Mouse (Mus musculus): ENCODE measurements around the gene D230025D16Rik. TPM values are rescaled to one million over a fixed set of nuclear protein-coding genes. Genes with fewer than 3 reads are reported as not detected.
A peak's percentile ranks its signal among the peaks of the same experiment; 100 is the strongest.

D230025D16Rik gene
- polyA plus RNA-seq, 1 experiment from 2014 or later: 39.9 TPM

DNA sequence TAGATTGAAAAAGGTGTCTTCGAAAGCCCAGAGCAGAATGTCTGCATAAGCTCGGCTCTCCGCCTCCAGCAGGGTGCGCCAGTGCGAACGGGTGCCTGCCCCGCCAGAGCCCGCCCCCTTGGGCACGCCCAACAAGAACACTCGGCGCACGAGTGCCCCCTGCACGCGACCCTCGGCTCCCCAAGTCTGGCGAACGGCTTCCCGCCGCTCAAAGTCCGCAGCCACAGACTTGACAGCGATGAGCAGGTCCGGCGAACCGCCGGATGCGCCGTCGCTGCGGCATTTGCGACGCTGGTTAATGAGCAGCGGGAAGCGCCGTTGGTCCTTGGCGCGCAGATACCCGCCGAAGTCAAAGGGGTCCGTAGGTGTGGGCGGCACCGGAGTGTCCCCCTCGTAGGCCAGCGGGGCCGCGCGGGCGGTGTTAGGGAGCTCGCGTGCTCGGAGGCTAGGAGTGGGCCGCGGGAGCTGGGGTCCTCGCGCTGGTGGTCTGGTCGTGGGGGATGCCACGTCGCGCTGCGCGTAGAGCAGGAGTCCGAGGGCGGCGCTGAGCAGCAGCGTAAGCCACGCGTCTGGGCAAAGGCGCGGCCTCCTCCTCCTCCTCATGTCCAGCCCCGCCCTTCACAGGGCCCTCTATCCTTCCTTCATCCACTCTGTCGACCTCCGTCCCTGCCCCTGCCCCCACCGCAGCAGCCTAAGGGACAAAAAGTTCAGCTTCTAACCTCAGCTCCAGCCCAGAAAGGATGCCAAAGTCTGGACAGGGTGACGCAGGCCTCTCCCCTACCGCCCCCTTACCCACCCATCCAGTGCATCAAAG, 29.4 kb downstream of the D230025D16Rik start:
- peak overlapping the region; percentile 48 for H3K9ac ChIP-seq (replicated peaks; ENCODE audit: low read length)
- no peaks in the 10 kb centered on the region for H3K9me3 ChIP-seq (ENCODE audit: control insufficient read depth, low read length)
- DNase-seq (peak; percentile 94), ATAC-seq (ENCODE audit: low FRiP score, low TSS enrichment) (peak; percentile 82)
- peaks cover 33% of the 10 kb centered on the region for H3K36me3 ChIP-seq (ENCODE audit: control insufficient read depth, insufficient read depth, low read length)
- H3K4me3 ChIP-seq (replicated peaks; ENCODE audit: low read depth, low read length): peak overlapping the region; percentile 49
- peak overlapping the region; percentile 99 for H3K4me2 ChIP-seq (ENCODE audit: low read length)
- H3K27me3 ChIP-seq (ENCODE audit: control insufficient read depth, insufficient read depth, low read length): peaks cover 34% of the 10 kb centered on the region
- WGBS: under 1% methylated on average over 74 of the region's 74 CpGs
- H3K4me1 ChIP-seq (ENCODE audit: control insufficient read depth, insufficient read depth, low read length): peaks cover 17% of the 10 kb centered on the region
- H3K27ac ChIP-seq (replicated peaks; ENCODE audit: low read depth, low read length): 0 out of 2 replicates have a peak overlapping the region, but pooled peaks have one; percentile 14

DNA sequence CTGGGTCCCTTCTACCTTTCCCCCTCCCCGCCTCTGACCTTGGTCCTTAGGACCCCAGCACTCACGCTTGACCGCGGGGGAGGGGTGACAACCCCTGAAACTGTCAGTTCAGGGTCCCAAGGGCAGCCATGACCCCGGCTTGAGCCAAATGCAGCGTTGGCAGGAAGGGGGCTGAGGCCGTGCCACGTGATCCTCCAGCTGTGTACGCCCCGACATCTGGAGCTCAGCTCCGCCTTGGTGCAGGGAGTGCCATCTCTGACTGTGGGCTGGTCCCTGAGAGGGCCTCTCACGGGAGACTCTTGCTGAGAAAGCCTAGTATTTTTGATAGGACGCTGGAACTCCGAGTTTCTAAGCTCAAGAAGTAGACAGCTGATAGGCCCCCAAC, 30.0 kb downstream of the D230025D16Rik start, which contains the start of gene B3gnt9:
B3gnt9 (minus strand) TSS at position 188 of the 385 bp plus-strand sequence.
- peaks cover 38% of the 10 kb centered on the region for H3K27me3 ChIP-seq (ENCODE audit: control insufficient read depth, insufficient read depth, low read length)
- ATAC-seq (ENCODE audit: low FRiP score, low TSS enrichment): 0 out of 2 replicates have a peak, but pooled peaks have one; percentile 3
- H3K27ac ChIP-seq (replicated peaks; ENCODE audit: low read depth, low read length): 0 out of 2 replicates have a peak within 1 kb of the TSS, but pooled peaks have one; percentile 14
- H3K36me3 ChIP-seq (ENCODE audit: control insufficient read depth, insufficient read depth, low read length): peaks cover 27% of the 10 kb centered on the region
- DNase-seq: no peak
- peak within 1 kb of the TSS; percentile 48 for H3K9ac ChIP-seq (replicated peaks; ENCODE audit: low read length)
- H3K9me3 ChIP-seq (ENCODE audit: control insufficient read depth, low read length): no peaks in the 10 kb centered on the region
- WGBS: 2% methylated on average over 14 of the region's 14 CpGs
- H3K4me3 ChIP-seq (replicated peaks; ENCODE audit: low read depth, low read length): peak within 1 kb of the TSS; percentile 49
- H3K4me1 ChIP-seq (ENCODE audit: control insufficient read depth, insufficient read depth, low read length): peaks cover 19% of the 10 kb centered on the region
- H3K4me2 ChIP-seq (ENCODE audit: low read length): peak within 1 kb of the TSS; percentile 99

DNA sequence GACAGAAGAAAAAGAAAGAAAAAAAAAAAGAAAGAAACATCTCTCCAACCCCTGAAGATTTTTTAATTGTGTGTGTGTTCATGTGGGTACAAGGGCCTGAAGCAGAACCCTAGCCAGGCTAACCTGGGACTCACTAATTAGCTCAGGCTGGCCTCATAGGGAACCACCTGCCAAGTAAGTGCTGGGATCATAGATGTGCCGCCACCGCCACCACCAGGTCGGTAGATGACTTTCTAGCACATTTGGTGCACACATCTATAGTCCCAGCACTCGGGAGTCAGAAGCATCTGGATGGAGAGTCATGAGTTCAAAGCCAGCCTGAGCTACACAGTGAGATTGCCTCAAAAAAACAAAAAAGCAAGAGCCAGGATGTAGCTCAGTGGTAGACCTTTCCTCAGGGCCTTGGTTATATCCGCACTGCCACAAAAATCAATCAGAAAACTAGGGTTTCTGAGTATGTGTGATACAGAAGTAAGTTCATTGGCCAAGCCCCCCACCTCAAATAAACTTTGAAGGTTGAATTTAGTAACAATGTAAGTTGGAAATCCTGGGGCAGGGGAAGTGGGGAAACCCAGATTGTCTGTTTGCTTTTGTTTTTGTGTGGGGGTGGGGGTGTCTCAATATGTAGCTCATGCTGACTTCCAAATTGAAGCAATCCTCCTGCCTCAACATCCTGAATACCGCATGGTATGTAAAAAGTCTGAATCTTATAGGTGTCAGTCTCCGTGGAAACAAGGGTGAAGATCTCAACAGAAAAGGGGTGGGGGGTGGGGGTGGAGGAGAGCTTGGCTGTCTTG, 32.6 kb downstream of the D230025D16Rik start:
- Histone ChIP-seq H3K27ac (replicated peaks; ENCODE audit: low read depth, low read length) (no peak overlapping the region), H3K4me1 (ENCODE audit: control insufficient read depth, insufficient read depth, low read length) (peaks cover 19% of the 10 kb centered on the region), H3K4me3 (replicated peaks; ENCODE audit: low read depth, low read length) (no peak overlapping the region), H3K27me3 (ENCODE audit: control insufficient read depth, insufficient read depth, low read length) (peaks cover 61% of the 10 kb centered on the region), H3K36me3 (ENCODE audit: control insufficient read depth, insufficient read depth, low read length) (0 out of 2 replicates have a peak, but pooled peaks cover 4% of the 10 kb centered on the region), H3K4me2 (ENCODE audit: low read length) (no peak overlapping the region), H3K9me3 (ENCODE audit: control insufficient read depth, low read length) (no peaks in the 10 kb centered on the region), H3K9ac (replicated peaks; ENCODE audit: low read length) (no peak overlapping the region)
- no peak for DNase-seq
- ATAC-seq (ENCODE audit: low FRiP score, low TSS enrichment): no peak
- 70% methylated on average over 7 of the region's 7 CpGs for WGBS

GRCm38 (mm10) chr8:105258911-105259720, 34.2 kb downstream of the D230025D16Rik start:
- peaks cover 77% of the 10 kb centered on the region for H3K27me3 ChIP-seq (ENCODE audit: control insufficient read depth, insufficient read depth, low read length)
- peak overlapping the region; percentile 37 for H3K4me3 ChIP-seq (replicated peaks; ENCODE audit: low read depth, low read length)
- H3K9ac ChIP-seq (replicated peaks; ENCODE audit: low read length): peak overlapping the region; percentile 37; the same call in 1 of the 2 replicates
- DNase-seq (peak; percentile 69), ATAC-seq (ENCODE audit: low FRiP score, low TSS enrichment) (peak; percentile 38; the same call in 1 of the 2 replicates)
- peaks cover 14% of the 10 kb centered on the region for H3K4me1 ChIP-seq (ENCODE audit: control insufficient read depth, insufficient read depth, low read length)
- peak overlapping the region; percentile 70 for H3K4me2 ChIP-seq (ENCODE audit: low read length)
- WGBS: 1% methylated on average over 55 of the region's 55 CpGs
- H3K36me3 ChIP-seq (ENCODE audit: control insufficient read depth, insufficient read depth, low read length): no peaks in the 10 kb centered on the region
- H3K27ac ChIP-seq (replicated peaks; ENCODE audit: low read depth, low read length): no peak overlapping the region
- H3K9me3 ChIP-seq (ENCODE audit: control insufficient read depth, low read length): no peaks in the 10 kb centered on the region

- DNase-seq (peak; percentile 92), ATAC-seq (ENCODE audit: low FRiP score, low TSS enrichment) (peak; percentile 59)
- Histone ChIP-seq H3K4me1 (ENCODE audit: control insufficient read depth, insufficient read depth, low read length) (peaks cover 10% of the 10 kb centered on the region), H3K4me2 (ENCODE audit: low read length) (peak overlapping the region; percentile 70), H3K4me3 (replicated peaks; ENCODE audit: low read depth, low read length) (peak overlapping the region; percentile 37), H3K9me3 (ENCODE audit: control insufficient read depth, low read length) (no peaks in the 10 kb centered on the region), H3K36me3 (ENCODE audit: control insufficient read depth, insufficient read depth, low read length) (no peaks in the 10 kb centered on the region), H3K27me3 (ENCODE audit: control insufficient read depth, insufficient read depth, low read length) (peaks cover 83% of the 10 kb centered on the region), H3K27ac (replicated peaks; ENCODE audit: low read depth, low read length) (no peak overlapping the region), H3K9ac (replicated peaks; ENCODE audit: low read length) (peak overlapping the region; percentile 37; the same call in 1 of the 2 replicates)
- 3% methylated on average over 30 of the region's 30 CpGs for WGBS
Observed at GRCm38 (mm10) chr8:105259721-105260320, 34.9 kb downstream of the D230025D16Rik start.

DNA sequence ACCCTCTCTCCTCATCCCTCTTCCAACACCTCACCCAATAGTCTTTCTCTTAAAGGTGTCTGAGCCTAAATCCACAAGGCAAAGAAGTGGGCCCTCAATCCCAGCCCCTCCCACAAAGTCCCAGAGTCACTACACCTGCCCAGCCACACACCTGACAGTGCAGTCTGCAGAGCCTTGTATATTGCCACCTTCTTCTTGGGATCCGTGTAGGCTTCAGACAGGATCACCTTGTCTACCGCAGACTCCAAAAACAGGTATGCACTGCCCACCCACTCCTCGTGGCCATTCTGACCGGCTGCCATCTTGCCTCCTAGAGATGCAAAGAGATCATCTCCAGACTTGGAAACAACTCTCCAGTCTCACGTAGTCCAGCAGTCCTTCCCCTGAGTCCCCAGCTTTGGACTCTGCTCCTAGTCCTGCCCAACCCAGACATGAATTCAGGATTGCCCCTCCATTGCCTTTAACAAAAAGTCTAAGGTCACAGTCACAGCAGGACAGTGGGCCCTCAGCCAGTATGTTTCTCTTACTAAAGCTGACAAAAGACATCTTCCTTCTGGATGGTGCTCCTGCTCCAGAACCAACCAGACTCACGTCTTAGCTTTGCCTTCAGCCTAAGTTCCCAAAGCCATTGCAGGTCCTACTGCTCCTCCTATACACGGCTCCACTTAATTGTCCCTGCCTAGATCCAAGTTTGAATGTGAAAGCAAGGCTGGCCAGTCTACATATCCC, 35.6 kb downstream of the D230025D16Rik start:
- no peak overlapping the region for H3K9ac ChIP-seq (replicated peaks; ENCODE audit: low read length)
- H3K4me1 ChIP-seq (ENCODE audit: control insufficient read depth, insufficient read depth, low read length): peaks cover 8% of the 10 kb centered on the region
- no peak overlapping the region for H3K4me3 ChIP-seq (replicated peaks; ENCODE audit: low read depth, low read length)
- H3K27me3 ChIP-seq (ENCODE audit: control insufficient read depth, insufficient read depth, low read length): peaks cover 88% of the 10 kb centered on the region
- H3K4me2 ChIP-seq (ENCODE audit: low read length): no peak overlapping the region
- no peaks in the 10 kb centered on the region for H3K36me3 ChIP-seq (ENCODE audit: control insufficient read depth, insufficient read depth, low read length)
- H3K27ac ChIP-seq (replicated peaks; ENCODE audit: low read depth, low read length): no peak overlapping the region
- DNase-seq: no peak
- no peaks in the 10 kb centered on the region for H3K9me3 ChIP-seq (ENCODE audit: control insufficient read depth, low read length)
- WGBS: 58% methylated on average over 7 of the region's 7 CpGs
- no peak for ATAC-seq (ENCODE audit: low FRiP score, low TSS enrichment)

- no peak overlapping the region for H3K4me2 ChIP-seq (ENCODE audit: low read length)
Observed at GRCm38 (mm10) chr8:105261326-105261980, 36.5 kb downstream of the D230025D16Rik start.

More at GRCm38 (mm10) chr8:105261326-105261980, 36.5 kb downstream of the D230025D16Rik start:
- Histone ChIP-seq H3K9me3 (ENCODE audit: control insufficient read depth, low read length) (no peaks in the 10 kb centered on the region), H3K9ac (replicated peaks; ENCODE audit: low read length) (no peak overlapping the region), H3K36me3 (ENCODE audit: control insufficient read depth, insufficient read depth, low read length) (no peaks in the 10 kb centered on the region), H3K4me3 (replicated peaks; ENCODE audit: low read depth, low read length) (no peak overlapping the region), H3K27ac (replicated peaks; ENCODE audit: low read depth, low read length) (no peak overlapping the region), H3K4me1 (ENCODE audit: control insufficient read depth, insufficient read depth, low read length) (peaks cover 8% of the 10 kb centered on the region), H3K27me3 (ENCODE audit: control insufficient read depth, insufficient read depth, low read length) (peaks cover 88% of the 10 kb centered on the region)
- WGBS: 87% methylated on average over 12 of the region's 12 CpGs
- DNase-seq: no peak
- ATAC-seq (ENCODE audit: low FRiP score, low TSS enrichment): no peak

Measured in midbrain, embryonic 14.5 days (tissue).